In the genomic region with DNA sequence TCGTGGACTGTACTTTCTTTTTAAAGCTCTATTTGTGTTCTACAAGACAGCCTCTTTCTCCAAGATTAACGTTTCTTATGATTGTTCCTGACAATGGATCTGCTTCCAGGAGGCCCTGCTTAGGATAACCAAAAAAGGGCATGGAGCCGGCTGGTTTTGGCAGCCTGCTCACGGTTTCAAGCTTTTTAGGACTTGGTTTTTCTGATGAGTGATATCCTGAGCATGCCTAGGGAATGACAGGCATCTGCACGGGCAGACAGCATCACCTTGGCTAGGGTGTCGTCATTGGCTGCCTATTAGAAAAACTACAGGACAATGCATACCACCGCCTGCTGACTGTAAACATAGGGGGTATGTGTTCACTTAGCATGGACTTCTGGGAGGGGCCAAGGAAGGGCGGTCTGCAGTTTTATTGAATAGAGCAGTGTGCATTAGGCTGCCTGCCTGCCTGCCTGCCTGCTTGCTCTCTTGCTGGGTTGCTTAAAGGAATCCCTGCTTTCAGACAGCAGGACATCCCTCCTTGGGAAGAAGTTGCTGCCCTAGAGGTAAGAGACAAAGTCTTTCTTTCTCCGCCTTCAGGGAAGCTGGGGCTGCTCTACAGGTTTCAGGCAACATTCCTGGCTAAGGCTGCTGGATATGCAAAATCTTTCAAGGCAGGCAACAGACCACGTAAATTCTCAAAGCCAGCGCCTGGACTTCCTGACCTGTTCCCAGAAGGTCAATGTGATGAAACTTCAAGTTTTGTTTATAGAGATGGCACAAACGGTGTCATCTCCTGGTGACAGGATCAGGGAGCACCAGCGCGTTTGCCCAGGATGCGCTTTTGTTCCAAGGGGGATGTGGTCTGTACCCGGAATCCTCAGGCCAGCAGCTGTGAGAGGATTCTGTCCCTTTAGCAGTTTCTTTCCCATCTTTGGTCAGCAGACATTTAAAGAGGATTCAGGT, we compare ENCODE assay signal across 8 mouse cellular contexts. TPM values are rescaled to one million over a fixed set of nuclear protein-coding genes. Genes with fewer than 3 reads are reported as not detected.
A peak's percentile ranks its signal among the peaks of the same experiment; 100 is the strongest.
DNase-seq lines count a peak whose midpoint lies in the region; ATAC-seq and TF ChIP-seq lines count a peak whose summit lies in the region.

A gene (plus strand): TSS at position 380 of the 945 bp plus-strand sequence.

- no peaks in the 10 kb centered on the region for H3K36me3 ChIP-seq in embryonic facial prominence, embryonic 15.5 days
- no peaks in the 10 kb centered on the region for H3K36me3 ChIP-seq in heart, embryonic 15.5 days

- no peak for TF ChIP-seq POLR2A in cerebellum, adult 2 months (IDR thresholded peaks at IDR 0.05; ENCODE audit: borderline replicate concordance, insufficient read depth, low read length)
- TF ChIP-seq POLR2A in lung, adult 2 months (IDR thresholded peaks at IDR 0.05; ENCODE audit: borderline replicate concordance, extremely low read depth, low read depth, low read length): peak; percentile 71; the same call in 1 of the 2 replicates

- H3K27ac ChIP-seq in cerebellum, adult 2 months (ENCODE audit: insufficient read depth, low read length): no peak within 1 kb of the TSS
- H3K27ac ChIP-seq in embryonic facial prominence, embryonic 15.5 days (replicated peaks): peak within 1 kb of the TSS; percentile 90
- H3K27ac ChIP-seq in heart, embryonic 15.5 days: peak within 1 kb of the TSS; percentile 89

- H3K4me1 ChIP-seq in cerebellum, adult 2 months (ENCODE audit: control insufficient read depth, insufficient read depth, low read length): no peaks in the 10 kb centered on the region; the same call in 1 of the 2 replicates
- peaks cover 51% of the 10 kb centered on the region for H3K4me1 ChIP-seq in embryonic facial prominence, embryonic 15.5 days
- H3K4me1 ChIP-seq in heart, embryonic 15.5 days (replicated peaks): peaks cover 45% of the 10 kb centered on the region
- H3K4me1 ChIP-seq in lung, adult 2 months (ENCODE audit: control insufficient read depth, insufficient read depth, low read length): peaks cover 11% of the 10 kb centered on the region

- peak within 1 kb of the TSS; percentile 58 for H3K4me2 ChIP-seq in embryonic facial prominence, embryonic 15.5 days (replicated peaks)
- peak within 1 kb of the TSS; percentile 63 for H3K4me2 ChIP-seq in heart, embryonic 15.5 days

- TF ChIP-seq CTCF in cerebellum, adult 2 months (IDR thresholded peaks at IDR 0.05; ENCODE audit: borderline replicate concordance, insufficient read depth, low read depth, low read length): no peak
- no peak for TF ChIP-seq CTCF in lung, adult 2 months (IDR thresholded peaks at IDR 0.05; ENCODE audit: insufficient read depth, low read length)

- no peaks in the 10 kb centered on the region for H3K9me3 ChIP-seq in embryonic facial prominence, embryonic 15.5 days (replicated peaks)
- no peaks in the 10 kb centered on the region for H3K9me3 ChIP-seq in heart, embryonic 15.5 days (replicated peaks)

- peak; percentile 88 for ATAC-seq in embryonic facial prominence, embryonic 15.5 days (ENCODE audit: insufficient number of reproducible peaks, low FRiP score, low TSS enrichment, low read depth)
- peak; percentile 91 for ATAC-seq in heart, embryonic 15.5 days (replicated peaks; ENCODE audit: insufficient number of reproducible peaks, insufficient read depth, low FRiP score, low read depth)

- H3K27me3 ChIP-seq in cerebellum, adult 2 months (ENCODE audit: control insufficient read depth, insufficient read depth, low read length): no peaks in the 10 kb centered on the region; the same call in 1 of the 2 replicates
- no peaks in the 10 kb centered on the region for H3K27me3 ChIP-seq in embryonic facial prominence, embryonic 15.5 days
- no peaks in the 10 kb centered on the region for H3K27me3 ChIP-seq in heart, embryonic 15.5 days

- no peak for DNase-seq in cerebellum, adult 2 months
- no peak for DNase-seq in cerebellum, postnatal 10 days
- peak; percentile 77 for DNase-seq in kidney, postnatal 14 days
- peak; percentile 45 for DNase-seq in lung, adult 2 months
- peak; percentile 63 for DNase-seq in retina, embryonic 14.5 days (ENCODE audit: low spot score)
- no peak for DNase-seq in thymus, postnatal 4 days

- 50% methylated on average over 16 of the region's 16 CpGs for WGBS in cerebellum, adult 2 months
- WGBS in embryonic facial prominence, embryonic 15.5 days: 2% methylated on average over 16 of the region's 16 CpGs
- WGBS in heart, embryonic 15.5 days: 4% methylated on average over 16 of the region's 16 CpGs
- 10% methylated on average over 16 of the region's 16 CpGs for WGBS in lung, adult 2 months

- H3K4me3 ChIP-seq in cerebellum, adult 2 months (replicated peaks; ENCODE audit: insufficient read depth, low read depth, low read length): no peak within 1 kb of the TSS
- H3K4me3 ChIP-seq in embryonic facial prominence, embryonic 15.5 days (replicated peaks): peak within 1 kb of the TSS; percentile 56
- peak within 1 kb of the TSS; percentile 66 for H3K4me3 ChIP-seq in heart, embryonic 15.5 days
- H3K4me3 ChIP-seq in lung, adult 2 months (replicated peaks; ENCODE audit: extremely low read depth, low read depth, low read length): peak within 1 kb of the TSS; percentile 68

- H3K9ac ChIP-seq in embryonic facial prominence, embryonic 15.5 days: peak within 1 kb of the TSS; percentile 44; the same call in 1 of the 2 replicates
- H3K9ac ChIP-seq in heart, embryonic 15.5 days: peak within 1 kb of the TSS; percentile 69

RNA-seq across cellular contexts. Expression of the gene that starts here (rescaled TPM):
- polyA plus RNA-seq in cerebellum, adult 2 months (2012; rRNA removed): 30.7 and 33.9 TPM in 2 replicates
- 290 and 306 TPM in 2 replicates for polyA plus RNA-seq in embryonic facial prominence, embryonic 15.5 days (2015; fragmentation: Nextera tagmentation; extraction: Ambion mirVana)
- 164 TPM in 2 replicates for polyA plus RNA-seq in heart, embryonic 15.5 days (2015; fragmentation: Nextera tagmentation; extraction: Ambion mirVana)
- 24.4 and 37.4 TPM in 2 replicates for polyA plus RNA-seq in lung, adult 2 months (2012; rRNA removed)

Comparison
In these comparisons a context has a peak if more than half of its experiments do, and no peak if none do; other contexts are left out.
1. DNase-seq: peak in kidney, postnatal 14 days (single experiment), lung, adult 2 months (single experiment) and retina, embryonic 14.5 days (single experiment); none in cerebellum, adult 2 months (0 of 2), cerebellum, postnatal 10 days (0 of 2) and thymus, postnatal 4 days (single experiment).